ENCODE assay signal across 18 mouse cellular contexts in the genomic region with DNA sequence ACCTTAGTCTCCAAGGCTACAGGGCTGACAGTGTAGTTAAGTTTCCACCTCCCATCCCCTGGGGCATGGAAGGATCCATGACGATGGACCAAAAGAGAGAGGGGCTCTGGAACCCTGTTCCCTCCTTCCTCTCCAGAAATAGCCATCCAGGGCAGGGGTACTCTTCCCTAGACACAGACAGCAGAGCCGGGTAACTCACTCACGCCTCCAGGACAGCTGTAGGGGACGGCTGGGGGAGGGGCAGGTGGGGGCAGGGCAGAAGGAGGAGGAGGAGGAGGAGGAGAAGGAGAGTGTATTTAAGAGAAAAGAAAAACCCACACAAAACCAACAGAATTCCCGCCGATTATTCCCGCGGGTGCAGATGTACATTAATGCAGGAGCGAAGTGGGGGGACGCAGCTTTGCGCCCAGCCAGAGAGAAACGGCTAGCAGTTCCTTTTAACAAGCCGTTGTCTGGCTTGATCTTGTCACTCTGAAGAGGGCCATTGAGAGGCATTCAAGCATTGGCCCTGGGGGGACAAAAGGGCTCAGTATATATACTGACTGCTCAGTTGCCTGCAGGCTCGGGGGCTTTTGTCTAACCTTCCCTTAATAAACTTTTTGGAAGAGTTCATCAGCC. TPM values are rescaled to one million over a fixed set of nuclear protein-coding genes. Genes with fewer than 3 reads are reported as not detected.
A peak's percentile ranks its signal among the peaks of the same experiment; 100 is the strongest.
DNase-seq lines count a peak whose midpoint lies in the region; ATAC-seq lines count a peak whose summit lies in the region.
"Had no signal": no experiment of that assay in that cellular context is flagged by ENCODE, and none has a peak within 500 bp of the region (broad histone marks: within the 10 kb centered on the region; RNA-seq: fewer than 3 reads in every experiment).

No protein-coding gene starts in this region.

- H3K9ac ChIP-seq in limb, embryonic 11.5 days (ENCODE audit: low read length) = 0 out of 2 replicates have a peak overlapping the region, but pooled peaks have one; percentile 4
- 0 out of 2 replicates have a peak overlapping the region, but pooled peaks have one; percentile 5 for H3K9ac ChIP-seq in forebrain, embryonic 13.5 days
- H3K9ac ChIP-seq in limb, embryonic 15.5 days = no peak overlapping the region

- H3K27ac ChIP-seq in limb, embryonic 11.5 days (replicated peaks; ENCODE audit: low read depth, low read length) = no peak overlapping the region
- H3K27ac ChIP-seq in limb, embryonic 10.5 days = no peak overlapping the region
- peak overlapping the region; percentile 66 for H3K27ac ChIP-seq in forebrain, embryonic 13.5 days
- H3K27ac ChIP-seq in limb, embryonic 15.5 days = no peak overlapping the region

- H3K4me2 ChIP-seq in limb, embryonic 11.5 days (ENCODE audit: low read depth, severe bottlenecking) = no peak overlapping the region
- peak overlapping the region; percentile 40 for H3K4me2 ChIP-seq in forebrain, embryonic 13.5 days
- H3K4me2 ChIP-seq in limb, embryonic 15.5 days = no peak overlapping the region

- H3K4me1 ChIP-seq in limb, embryonic 11.5 days (ENCODE audit: control insufficient read depth, insufficient read depth, low read length) = peaks cover 19% of the 10 kb centered on the region
- peaks cover 60% of the 10 kb centered on the region for H3K4me1 ChIP-seq in limb, embryonic 10.5 days
- H3K4me1 ChIP-seq in forebrain, embryonic 13.5 days = peaks cover 50% of the 10 kb centered on the region
- H3K4me1 ChIP-seq in limb, embryonic 15.5 days = peaks cover 11% of the 10 kb centered on the region

- peaks cover 67% of the 10 kb centered on the region for H3K27me3 ChIP-seq in limb, embryonic 11.5 days (ENCODE audit: control insufficient read depth, insufficient read depth, low read length)
- H3K27me3 ChIP-seq in limb, embryonic 10.5 days (ENCODE audit: low read depth, poor library complexity, severe bottlenecking) = peaks cover 100% of the 10 kb centered on the region
- peaks cover 66% of the 10 kb centered on the region for H3K27me3 ChIP-seq in forebrain, embryonic 13.5 days
- peaks cover 78% of the 10 kb centered on the region for H3K27me3 ChIP-seq in limb, embryonic 15.5 days

- ATAC-seq in limb, embryonic 11.5 days (ENCODE audit: insufficient number of reproducible peaks, low FRiP score, low TSS enrichment, low read depth) = no peak
- peak; percentile 78 for ATAC-seq in forebrain, embryonic 13.5 days
- peak; percentile 26; the same call in 1 of the 2 replicates for ATAC-seq in limb, embryonic 15.5 days (ENCODE audit: insufficient number of reproducible peaks, low FRiP score, low TSS enrichment, low read depth)
- no peak for ATAC-seq in megakaryocyte progenitor cell, adult 5-6 weeks (replicated peaks; ENCODE audit: poor library complexity)
- ATAC-seq: lung, postnatal 0 days had no signal

- no peaks in the 10 kb centered on the region for H3K9me3 ChIP-seq in limb, embryonic 11.5 days (ENCODE audit: control insufficient read depth, low read length)
- no peaks in the 10 kb centered on the region for H3K9me3 ChIP-seq in limb, embryonic 10.5 days (replicated peaks)
- H3K9me3 ChIP-seq in forebrain, embryonic 13.5 days (replicated peaks) = no peaks in the 10 kb centered on the region
- H3K9me3 ChIP-seq in limb, embryonic 15.5 days = no peaks in the 10 kb centered on the region

- H3K36me3 ChIP-seq in limb, embryonic 11.5 days (ENCODE audit: control insufficient read depth, insufficient read depth, low read length) = no peaks in the 10 kb centered on the region
- H3K36me3 ChIP-seq in limb, embryonic 10.5 days = no peaks in the 10 kb centered on the region
- no peaks in the 10 kb centered on the region for H3K36me3 ChIP-seq in forebrain, embryonic 13.5 days (ENCODE audit: poor library complexity, severe bottlenecking)
- no peaks in the 10 kb centered on the region for H3K36me3 ChIP-seq in limb, embryonic 15.5 days

- no peak overlapping the region for H3K4me3 ChIP-seq in limb, embryonic 11.5 days (ENCODE audit: low read depth, low read length)
- no peak overlapping the region for H3K4me3 ChIP-seq in limb, embryonic 10.5 days
- H3K4me3 ChIP-seq in forebrain, embryonic 13.5 days = no peak overlapping the region
- H3K4me3 ChIP-seq in limb, embryonic 15.5 days = no peak overlapping the region

- WGBS in limb, embryonic 11.5 days = 8% methylated on average over 14 of the region's 14 CpGs
- 9% methylated on average over 14 of the region's 14 CpGs for WGBS in limb, embryonic 10.5 days
- WGBS in forebrain, embryonic 13.5 days = under 1% methylated on average over 14 of the region's 14 CpGs
- 15% methylated on average over 14 of the region's 14 CpGs for WGBS in limb, embryonic 15.5 days

- no peak for DNase-seq in limb, embryonic 11.5 days (ENCODE audit: low spot score)
- DNase-seq in limb, embryonic 10.5 days (ENCODE audit: low spot score) = no peak
- DNase-seq in retina, embryonic 14.5 days (ENCODE audit: low spot score) = peak; percentile 78
- DNase-seq in cerebellum, adult 9-10 months = no peak
- no peak for DNase-seq in thymus, postnatal 10 days (ENCODE audit: low spot score in 2 of 2)
- DNase-seq: adrenal gland, adult 8-10 months; cerebellum, postnatal 14 days; gastrocnemius, postnatal 25 days; kidney, postnatal 14 days; right cerebral cortex, postnatal 14 days; thymus, adult 2 months had no signal

RNA-seq across cellular contexts. Expression of gene Pax7, which starts 26.0 kb away (rescaled TPM):
- 0.25 and 0.31 TPM in 2 replicates for polyA plus RNA-seq in limb, embryonic 11.5 days (2014; fragmentation: Nextera tagmentation; extraction: Ambion mirVana)
- 0.11 and 0.14 TPM in 2 replicates for polyA plus RNA-seq in limb, embryonic 10.5 days (2016; fragmentation: Nextera tagmentation; extraction: Ambion mirVana)
- polyA plus RNA-seq in forebrain, embryonic 13.5 days (2015; fragmentation: Nextera tagmentation; extraction: Ambion mirVana) = 0.04 and 0.09 TPM in 2 replicates
- polyA plus RNA-seq in limb, embryonic 15.5 days (2015; fragmentation: Nextera tagmentation; extraction: Ambion mirVana) = 0.38 and 0.91 TPM in 2 replicates
- not detected in 2 replicates for total RNA-seq in megakaryocyte progenitor cell, adult 5-6 weeks (2015)
- total RNA-seq in megakaryocyte progenitor cell, adult 5-6 weeks (2017) = not detected in 2 replicates
- total RNA-seq: adrenal gland, adult 8-10 months; liver, adult 2 months had no signal
- polyA plus RNA-seq: heart, embryonic 14.5 days; intestine, embryonic 14.5 days; liver, adult 2 months; lung, postnatal 0 days had no signal

Comparison
In these comparisons a context has a peak if more than half of its experiments do, and no peak if none do; other contexts are left out.
1. ATAC-seq: peak in forebrain, embryonic 13.5 days (single experiment) and limb, embryonic 15.5 days (single experiment); none in limb, embryonic 11.5 days (single experiment) and megakaryocyte progenitor cell, adult 5-6 weeks (single experiment).